Mouse (Mus musculus) megakaryocyte, embryonic 14.5 days (primary cell): Measurements from ENCODE around the gene Ncoa3. TPM values are rescaled to one million over a fixed set of nuclear protein-coding genes. Genes with fewer than 3 reads are reported as not detected.

Experiments
- H3K27me3 ChIP-seq: replicated peaks from 2 replicates; pipeline ENCODE3; 2012; ENCODE audit warnings: inconsistent platforms
- H3K36me3 ChIP-seq: replicated peaks from 2 replicates; pipeline ENCODE3; 2012; ENCODE audit warnings: low read length, inconsistent platforms, mixed read lengths
- H3K4me1 ChIP-seq: 2 replicates; pipeline ENCODE4 v1.6.1; 2012; ENCODE audit warnings: inconsistent platforms
- H3K4me3 ChIP-seq: replicated peaks from 2 replicates; pipeline ENCODE3; 2012; ENCODE audit warnings: moderate library complexity, mild to moderate bottlenecking, inconsistent platforms
- H3K9me3 ChIP-seq: 2 replicates; pipeline ENCODE4 v1.6.1; 2012; ENCODE audit warnings: inconsistent platforms
- FLI1 ChIP-seq: IDR thresholded peaks from 2 replicates; pipeline ENCODE4 v1.6.1; 2012; ENCODE audit warnings: low read length, inconsistent platforms, mixed read lengths
- GATA1 ChIP-seq: IDR thresholded peaks from 3 replicates; pipeline ENCODE4 v1.6.1; 2012; ENCODE audit warnings: mixed read lengths, low read length, inconsistent platforms, borderline replicate concordance
- polyA plus RNA-seq: library from polyadenylated mRNA; stranded (reverse); fragments of >175 nt; gene quantifications from 2 replicates; pipeline ENCODE4 v1.2.3, GENCODE M21; 2012; ENCODE audit warnings: low replicate concordance; ENCODE audit not compliant: insufficient read depth

The Ncoa3 gene
- polyA plus RNA-seq, 1 experiment = 35.4 TPM

- Histone ChIP-seq H3K9me3 (no peaks in the 10 kb centered on the region), H3K27me3 (peaks cover 57% of the 10 kb centered on the region), H3K4me3 (peak overlapping the region; percentile 23), H3K36me3 (no peaks in the 10 kb centered on the region), H3K4me1 (no peaks in the 10 kb centered on the region)
- no peak for TF ChIP-seq FLI1
Observed at GRCm38 (mm10) chr2:166116704-166117103, 124.3 kb downstream of the Ncoa3 start.

- Histone ChIP-seq H3K9me3 (no peaks in the 10 kb centered on the region), H3K4me1 (peaks cover under 1% of the 10 kb centered on the region; the same call in 1 of the 2 replicates), H3K36me3 (no peaks in the 10 kb centered on the region), H3K4me3 (no peak overlapping the region), H3K27me3 (peaks cover 59% of the 10 kb centered on the region)
- TF ChIP-seq FLI1 (no peak), GATA1 (no peak)
Observed at GRCm38 (mm10) chr2:166119992-166120391, 127.6 kb downstream of the Ncoa3 start.

DNA sequence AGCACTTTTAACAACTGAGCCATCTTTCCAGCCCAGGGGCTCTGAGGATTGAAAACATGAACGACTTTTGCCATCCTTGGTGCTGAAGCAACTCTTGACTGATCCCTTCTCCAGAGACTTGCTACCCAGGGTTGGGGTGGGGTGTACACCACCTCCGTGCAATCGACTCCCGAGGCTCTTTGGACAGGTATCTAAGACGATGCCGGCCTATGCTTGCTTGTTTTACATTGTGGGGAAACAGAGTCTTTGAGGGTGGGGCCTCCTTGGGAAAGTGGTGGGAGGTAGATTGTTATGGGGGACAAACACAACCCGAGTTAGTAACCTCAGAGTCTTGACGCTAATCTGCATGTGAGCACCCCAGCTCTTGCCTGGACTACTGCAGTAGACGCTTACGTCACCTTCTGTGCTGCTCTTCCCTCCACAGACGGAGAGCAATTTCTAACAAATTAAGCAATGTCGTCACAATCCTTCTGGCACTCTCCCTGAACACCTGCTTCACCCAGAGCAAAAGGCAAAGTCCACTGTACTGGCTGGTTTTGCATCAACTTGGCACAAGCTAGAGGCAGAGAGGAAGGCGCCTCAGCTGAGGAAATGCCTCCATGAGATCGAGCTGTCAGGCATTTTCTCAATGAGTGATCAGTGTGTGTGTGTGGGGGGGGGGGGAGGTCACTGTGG is 129.4 kb downstream of the Ncoa3 start:
- Histone ChIP-seq H3K27me3 (peaks cover 69% of the 10 kb centered on the region), H3K9me3 (no peaks in the 10 kb centered on the region), H3K4me1 (peaks cover 11% of the 10 kb centered on the region), H3K4me3 (no peak overlapping the region), H3K36me3 (no peaks in the 10 kb centered on the region)
- TF ChIP-seq FLI1 = no peak
- TF ChIP-seq GATA1 = no peak

DNA sequence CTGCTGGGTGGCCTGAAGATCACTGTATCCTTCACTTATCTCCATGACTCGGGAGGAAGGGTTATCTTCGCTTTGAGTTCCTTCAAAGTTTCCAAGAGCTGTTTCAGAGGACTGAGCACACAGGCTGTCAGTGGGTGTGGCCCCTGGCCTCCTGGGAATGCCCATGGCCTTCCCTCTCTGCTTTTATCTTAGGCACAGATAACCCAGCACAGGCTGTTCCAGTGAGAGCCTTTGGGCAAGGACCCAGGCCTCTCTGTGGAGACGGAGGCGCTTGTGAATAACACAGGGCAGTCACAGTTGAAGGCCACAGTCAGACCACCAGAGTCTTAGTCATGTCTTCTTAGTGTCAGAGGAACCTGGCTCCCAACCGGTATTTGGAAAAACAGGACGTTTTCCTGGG is 130.3 kb downstream of the Ncoa3 start:
- H3K4me1 ChIP-seq = peaks cover 11% of the 10 kb centered on the region
- no peak overlapping the region for H3K4me3 ChIP-seq
- TF ChIP-seq GATA1 (no peak), FLI1 (no peak)
- no peaks in the 10 kb centered on the region for H3K36me3 ChIP-seq
- no peaks in the 10 kb centered on the region for H3K9me3 ChIP-seq
- H3K27me3 ChIP-seq = peaks cover 74% of the 10 kb centered on the region

Other genes starting within 250 kb of the Ncoa3 start
- gene Zmynd8, start 93.6 kb upstream of the Ncoa3 start, polyA plus RNA-seq = 41.0 and 57.7 TPM in 2 replicates
- gene Sulf2, start 163.0 kb downstream of the Ncoa3 start, polyA plus RNA-seq = 0.41 and 4.8 TPM in 2 replicates